Mouse (Mus musculus) spleen, adult 2 months (tissue): ENCODE measurements around the gene Retsat.

Experiments
- CTCF ChIP-seq: fragments of 200-500 bp; IDR thresholded peaks from 2 replicates; pipeline ENCODE4 v1.5.1; 2011; ENCODE audit warnings: mild to moderate bottlenecking, inconsistent platforms; ENCODE audit not compliant: insufficient read depth, insufficient read length, insufficient replicate concordance; ENCODE audit errors: extremely low read depth
- POLR2A ChIP-seq: fragments of 200-500 bp; IDR thresholded peaks from 2 replicates; pipeline ENCODE4 v1.6.1; 2011; ENCODE audit warnings: low read depth, low read length, inconsistent platforms

DNA sequence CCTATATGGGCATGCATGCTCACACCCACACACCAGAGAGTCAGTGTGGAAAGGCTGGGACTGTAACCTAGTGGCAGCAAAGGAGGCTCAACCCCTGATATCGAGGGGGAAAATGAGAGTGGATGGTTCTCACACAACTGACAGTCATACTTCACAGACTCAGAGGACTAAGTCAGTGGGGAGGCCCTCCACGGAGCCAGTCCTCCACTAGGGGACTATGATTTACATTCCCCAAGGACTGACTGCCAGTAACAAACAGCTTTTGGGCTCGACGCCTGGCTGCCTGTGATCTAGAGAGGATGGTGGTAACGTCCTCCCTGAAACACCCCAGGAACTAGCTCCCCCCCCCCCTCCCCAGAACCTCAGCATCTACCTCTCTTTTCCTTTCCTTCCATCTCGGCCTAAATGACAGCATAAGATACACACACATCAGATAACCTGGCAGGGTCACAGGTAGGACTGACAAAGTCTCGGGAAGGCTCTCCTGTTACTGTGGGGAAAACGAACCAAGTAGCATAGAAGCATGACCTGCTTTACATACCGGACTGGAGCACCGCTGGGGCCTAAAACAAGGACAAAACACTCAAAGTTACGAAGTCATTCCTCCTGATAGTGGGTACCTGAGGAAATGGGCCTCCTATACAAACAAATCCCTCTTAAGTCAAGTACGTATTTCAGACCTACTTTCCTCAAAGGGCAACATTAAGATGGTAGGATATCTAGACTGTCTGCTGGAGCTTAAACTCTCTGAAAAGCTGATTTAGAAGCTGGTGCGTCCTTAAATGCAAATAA, 996 bp upstream of the Retsat start:
- TF ChIP-seq CTCF (no peak), POLR2A (no peak)
